Mouse (Mus musculus) CH12.LX (cell line): Measurements from ENCODE around the gene Mthfd2l.

Experiments
- CTCF ChIP-seq, 2 experiments: IDR thresholded peaks in 1 of 2; conservative IDR thresholded peaks in 1 of 2; 2 replicates each; pipeline ENCODE4 v1.5.1; 2011 to 2012; ENCODE audit warnings: low read depth in 2 of 2, low read length in 2 of 2, improper control_type of control experiment in 1 of 2, inconsistent platforms in 1 of 2, mild to moderate bottlenecking in 1 of 2, moderate library complexity in 1 of 2
- MAFK ChIP-seq: IDR thresholded peaks from 2 replicates; pipeline ENCODE4 v1.6.1; 2011; ENCODE audit warnings: low read length, improper control_type of control experiment; ENCODE audit not compliant: insufficient replicate concordance

DNA sequence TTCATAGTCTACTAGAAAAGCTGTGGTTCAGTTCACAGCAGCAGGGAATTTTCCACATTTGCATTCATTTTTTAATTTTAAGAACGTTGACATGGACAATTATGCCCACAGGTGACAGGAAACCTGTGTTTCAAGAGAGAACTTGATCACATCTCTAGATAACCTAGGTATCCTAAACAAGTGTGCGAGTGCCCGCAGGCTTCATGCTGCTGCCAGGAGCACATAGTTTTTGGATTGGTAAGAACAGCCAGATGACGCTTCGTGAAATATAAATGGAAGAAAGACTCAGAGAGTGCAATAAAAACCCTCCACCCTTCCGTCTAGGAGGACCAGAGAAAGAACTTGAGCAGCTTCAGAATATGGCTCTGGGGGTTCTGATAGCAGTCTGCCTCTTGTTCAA lies 96.2 kb downstream of the Mthfd2l start, which contains the start of gene Epgn:
- TF ChIP-seq MAFK: no peak
- no peak for TF ChIP-seq CTCF (conservative IDR thresholded peaks at IDR 0.05 in 1 of 2, IDR thresholded peaks at IDR 0.05 in 1 of 2; ENCODE audit: low read depth in 2 of 2, low read length in 2 of 2)
